Mouse (Mus musculus) left cerebral cortex, adult 9 months (tissue): ENCODE data around the gene Usp2.

Experiments used
- DNase-seq, 2 experiments: peaks; one replicate each; pipeline ENCODE4 v3.0.0; 2022; ENCODE audit warnings: low spot score in 2 of 2

The Usp2 gene

DNA sequence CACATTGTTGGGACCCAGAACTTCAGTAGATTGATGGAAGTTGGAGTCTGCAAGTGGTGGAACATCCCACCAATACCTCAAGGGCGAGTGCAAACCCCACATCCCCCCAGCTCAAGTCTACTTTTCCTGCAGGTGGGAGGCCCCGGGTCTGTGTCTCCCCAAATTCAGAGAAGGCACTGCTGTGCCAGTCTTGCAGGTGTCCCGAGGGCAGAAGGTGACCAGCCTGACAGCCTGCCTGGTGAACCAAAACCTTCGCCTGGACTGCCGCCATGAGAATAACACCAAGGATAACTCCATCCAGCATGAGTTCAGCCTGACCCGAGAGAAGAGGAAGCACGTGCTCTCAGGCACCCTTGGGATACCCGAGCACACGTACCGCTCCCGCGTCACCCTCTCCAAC lies 20.4 kb upstream of the Usp2 start:
- DNase-seq: no peak

DNA sequence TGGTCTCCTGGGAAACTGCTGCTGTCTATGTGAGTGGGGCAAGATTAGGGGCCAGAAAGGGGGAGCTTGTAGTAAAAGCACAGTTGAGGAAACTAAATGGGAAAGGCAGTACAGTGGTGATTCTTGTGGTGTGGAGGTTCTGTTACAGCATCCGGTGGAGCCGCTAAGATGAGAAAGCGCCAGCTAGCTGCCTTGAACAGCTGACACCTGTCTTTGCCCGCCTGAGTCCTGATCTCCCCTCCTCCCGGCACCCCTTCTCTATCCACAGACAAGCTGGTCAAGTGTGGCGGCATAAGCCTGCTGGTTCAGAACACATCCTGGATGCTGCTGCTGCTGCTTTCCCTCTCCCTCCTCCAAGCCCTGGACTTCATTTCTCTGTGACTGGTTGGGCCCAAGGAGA lies 19.8 kb upstream of the Usp2 start:
- peak in 1 of 2 experiments; percentile 9 for DNase-seq

DNA sequence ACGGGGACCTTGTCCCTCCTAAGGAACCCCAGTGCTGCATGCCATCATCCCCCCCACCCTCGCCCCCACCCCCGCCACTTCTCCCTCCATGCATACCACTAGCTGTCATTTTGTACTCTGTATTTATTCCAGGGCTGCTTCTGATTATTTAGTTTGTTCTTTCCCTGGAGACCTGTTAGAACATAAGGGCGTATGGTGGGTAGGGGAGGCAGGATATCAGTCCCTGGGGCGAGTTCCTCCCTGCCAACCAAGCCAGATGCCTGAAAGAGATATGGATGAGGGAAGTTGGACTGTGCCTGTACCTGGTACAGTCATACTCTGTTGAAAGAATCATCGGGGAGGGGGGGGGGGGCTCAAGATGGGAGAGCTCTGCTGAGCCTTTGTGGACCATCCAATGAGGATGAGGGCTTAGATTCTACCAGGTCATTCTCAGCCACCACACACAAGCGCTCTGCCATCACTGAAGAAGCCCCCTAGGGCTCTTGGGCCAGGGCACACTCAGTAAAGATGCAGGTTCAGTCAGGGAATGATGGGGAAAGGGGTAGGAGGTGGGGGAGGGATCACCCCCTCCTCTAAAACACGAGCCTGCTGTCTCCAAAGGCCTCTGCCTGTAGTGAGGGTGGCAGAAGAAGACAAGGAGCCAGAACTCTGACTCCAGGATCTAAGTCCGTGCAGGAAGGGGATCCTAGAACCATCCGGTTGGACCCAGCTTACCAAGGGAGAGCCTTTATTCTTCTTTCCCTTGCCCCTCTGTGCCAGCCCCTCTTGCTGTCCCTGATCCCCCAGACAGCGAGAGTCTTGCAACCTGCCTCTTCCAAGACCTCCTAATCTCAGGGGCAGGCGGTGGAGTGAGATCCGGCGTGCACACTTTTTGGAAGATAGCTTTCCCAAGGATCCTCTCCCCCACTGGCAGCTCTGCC lies 19.0 kb upstream of the Usp2 start:
- DNase-seq: peak; percentile 94 to 97

DNA sequence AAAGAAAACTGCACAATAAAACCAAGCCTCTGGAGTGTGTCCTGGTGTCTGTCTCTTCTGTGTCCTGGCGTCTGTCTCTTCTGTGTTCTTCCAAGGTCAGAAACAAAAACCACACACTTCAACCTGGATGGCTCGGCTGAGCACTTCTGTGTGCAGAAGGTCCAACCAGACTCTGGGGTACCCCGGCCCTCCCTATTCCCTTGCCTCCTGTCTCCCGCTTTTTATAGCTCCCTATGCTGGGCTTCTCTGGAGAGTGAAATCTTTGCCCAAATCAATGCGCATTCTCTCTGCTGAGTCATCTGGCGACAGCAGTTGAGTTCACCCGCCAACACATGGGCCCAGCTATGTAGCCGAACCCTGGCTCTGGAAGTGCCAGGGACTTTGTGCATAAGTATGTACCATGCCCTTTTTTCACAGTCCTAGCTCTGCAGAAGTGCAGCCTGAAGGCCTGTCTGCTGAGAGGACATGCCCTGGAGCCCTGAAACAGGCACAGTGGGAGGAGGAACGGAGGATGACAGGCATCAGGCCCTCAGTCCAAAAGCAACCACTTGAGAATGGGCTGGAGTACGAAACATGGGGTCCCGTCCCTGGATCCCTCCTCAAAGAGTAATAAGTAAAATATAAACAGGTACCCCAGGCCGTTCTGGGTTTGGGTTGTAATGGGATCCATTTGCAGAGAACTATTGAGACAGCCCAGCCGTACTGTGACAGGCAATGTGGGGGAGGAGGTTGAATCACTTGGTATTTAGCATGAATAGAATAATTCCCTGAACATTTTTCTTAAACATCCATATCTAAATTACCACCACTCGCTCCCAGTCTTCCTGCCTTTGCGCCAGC lies 18.1 kb upstream of the Usp2 start:
- DNase-seq: peak; percentile 100

DNA sequence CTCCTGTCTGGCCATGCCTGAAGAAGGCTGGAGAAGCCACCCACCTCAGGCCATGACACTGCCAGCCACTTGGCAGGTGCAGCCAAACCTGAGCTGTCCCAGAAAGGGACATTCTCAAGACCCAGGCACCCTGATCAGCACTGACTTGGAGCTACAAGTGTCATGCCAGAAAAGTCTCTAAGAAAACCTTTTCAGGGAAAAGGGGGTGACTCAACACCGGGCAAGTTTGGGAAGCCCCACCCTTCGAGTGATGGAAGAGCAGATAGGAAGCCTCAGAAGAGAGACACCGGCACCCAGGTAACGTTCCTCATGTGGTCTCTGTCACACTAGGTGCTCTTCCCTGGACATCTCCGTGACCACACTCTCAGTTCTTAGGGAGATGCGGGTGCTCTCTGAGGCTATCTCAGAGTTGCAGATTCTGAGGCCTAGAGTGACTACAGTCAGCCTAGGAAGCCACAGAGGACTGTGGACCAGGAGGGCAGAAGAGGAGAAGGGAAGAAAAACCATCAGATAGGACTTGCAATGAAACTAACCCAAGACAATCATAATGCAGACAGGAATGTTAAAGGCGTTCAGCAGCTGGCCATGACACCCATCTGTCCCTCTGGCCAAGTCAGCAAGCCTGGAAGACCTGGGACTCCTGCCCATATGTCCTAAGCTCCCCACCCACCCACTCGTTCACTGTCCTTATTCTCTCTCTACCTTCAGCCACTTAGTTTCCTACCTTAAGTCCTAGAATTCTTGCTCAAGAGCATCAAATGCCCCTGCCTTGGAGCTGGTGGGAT lies 17.2 kb upstream of the Usp2 start:
- DNase-seq: peak in 1 of 2 experiments; percentile 100

DNA sequence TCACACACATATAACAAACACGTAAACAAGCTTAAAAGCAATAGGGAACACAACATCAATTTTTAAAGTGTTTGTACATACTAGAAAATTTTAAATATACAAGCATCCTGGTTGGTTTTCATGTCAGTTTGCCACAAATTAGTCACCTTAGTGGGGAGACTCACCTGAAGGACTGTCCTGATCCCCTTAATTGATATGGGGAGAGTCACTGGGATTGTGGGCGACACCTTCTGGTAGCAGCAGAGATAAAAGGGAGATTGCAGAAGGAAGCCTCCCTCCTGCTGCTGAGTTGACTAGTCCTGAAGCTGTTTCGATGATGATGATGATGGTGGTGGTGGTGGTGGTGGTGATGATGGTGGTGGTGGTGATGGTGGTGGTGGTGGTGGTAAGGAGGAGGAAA lies 14.0 kb upstream of the Usp2 start:
- DNase-seq: no peak

DNA sequence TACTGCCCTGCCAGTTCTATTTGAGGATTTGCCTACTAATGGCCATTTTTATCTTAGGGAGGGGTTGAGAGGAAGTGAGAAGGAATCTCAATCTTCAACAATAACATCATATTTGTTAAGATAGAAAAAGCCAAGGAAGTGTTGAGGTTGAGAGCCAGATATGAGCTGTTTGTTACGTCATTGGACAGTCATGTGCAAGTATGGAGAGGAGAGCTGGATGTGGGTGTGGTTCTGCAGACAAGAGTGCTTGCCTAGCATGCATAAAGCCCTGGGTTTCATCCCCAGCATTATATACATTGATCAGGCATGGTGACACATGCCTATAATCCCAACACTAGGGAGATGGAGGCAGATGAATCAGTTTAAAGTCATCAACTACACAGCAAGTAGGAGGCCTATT lies 12.9 kb upstream of the Usp2 start:
- no peak for DNase-seq

DNA sequence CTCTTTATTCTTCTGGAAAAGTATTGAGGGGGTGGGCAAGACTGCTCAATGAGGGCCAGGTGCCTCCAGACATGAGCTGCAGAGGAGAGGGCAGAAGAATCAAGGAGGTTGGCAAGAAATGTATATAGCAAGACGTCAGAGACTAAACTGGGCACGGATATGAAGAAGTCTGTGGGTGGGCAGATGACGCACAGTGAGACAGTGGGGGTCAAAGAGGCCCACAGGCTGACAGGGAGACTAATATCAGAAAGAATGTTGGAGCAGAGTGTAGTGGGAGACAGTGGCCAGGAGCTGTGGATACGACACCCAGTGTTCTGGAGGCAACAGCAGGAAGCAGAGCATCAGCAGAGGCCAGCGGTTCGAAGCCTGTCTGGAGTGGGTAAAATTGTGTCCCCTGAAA lies 8.2 kb upstream of the Usp2 start:
- DNase-seq: no peak

DNA sequence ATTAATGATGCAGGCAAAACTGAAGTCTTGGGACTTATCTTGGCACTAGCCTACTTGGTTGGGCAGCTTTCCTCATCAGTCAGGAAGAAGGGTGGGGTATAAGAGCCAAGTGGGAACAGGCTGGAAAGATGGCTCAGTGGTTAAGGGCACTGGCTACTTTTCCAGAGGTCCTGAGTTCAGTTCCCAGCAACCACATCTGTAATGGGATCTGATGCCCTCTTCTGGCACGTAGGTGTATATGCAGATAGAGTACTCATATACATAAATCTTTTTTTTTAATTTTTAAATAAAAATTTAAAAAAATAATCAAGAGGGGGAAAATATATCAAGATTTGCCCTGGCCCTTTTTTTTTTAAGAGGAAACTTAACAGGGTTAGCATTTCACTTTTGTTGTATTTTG lies 1.6 kb upstream of the Usp2 start:
- no peak for DNase-seq

DNA sequence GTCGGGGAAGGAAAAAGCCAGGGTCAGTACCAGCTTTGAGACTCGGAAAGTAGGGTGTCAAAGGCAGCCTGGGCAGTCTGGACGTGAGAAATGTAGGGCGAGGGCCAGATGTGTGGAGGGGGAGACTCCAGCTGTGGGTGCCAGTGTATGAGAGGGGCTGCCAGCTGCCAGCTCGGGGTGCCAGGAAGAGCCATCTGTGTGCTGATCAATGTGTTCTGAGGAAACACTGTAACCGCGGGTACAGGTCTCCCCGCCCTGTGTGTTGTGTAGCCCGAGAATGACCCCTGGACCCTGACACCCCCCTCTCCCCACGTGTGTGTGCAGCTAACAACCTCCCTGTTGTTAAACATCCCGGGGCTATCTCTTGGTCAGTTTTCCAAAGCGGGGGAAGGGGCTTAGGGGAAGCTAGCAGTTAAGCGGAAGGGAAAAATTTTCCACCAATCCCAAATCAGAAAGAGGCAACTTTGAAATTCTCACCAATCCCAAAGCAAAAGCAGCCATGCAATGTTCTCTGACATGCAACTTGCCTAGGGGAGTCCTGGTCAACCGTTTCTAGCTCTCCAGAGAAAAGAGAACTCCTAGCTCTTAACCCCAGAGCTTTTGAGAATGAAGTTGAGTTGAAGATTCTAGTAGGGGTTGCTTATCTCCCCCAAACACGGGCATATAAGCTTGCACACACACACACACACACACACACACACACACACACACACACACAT lies 579 bp downstream of the Usp2 start:
- DNase-seq: peak in 1 of 2 experiments; percentile 19

DNA sequence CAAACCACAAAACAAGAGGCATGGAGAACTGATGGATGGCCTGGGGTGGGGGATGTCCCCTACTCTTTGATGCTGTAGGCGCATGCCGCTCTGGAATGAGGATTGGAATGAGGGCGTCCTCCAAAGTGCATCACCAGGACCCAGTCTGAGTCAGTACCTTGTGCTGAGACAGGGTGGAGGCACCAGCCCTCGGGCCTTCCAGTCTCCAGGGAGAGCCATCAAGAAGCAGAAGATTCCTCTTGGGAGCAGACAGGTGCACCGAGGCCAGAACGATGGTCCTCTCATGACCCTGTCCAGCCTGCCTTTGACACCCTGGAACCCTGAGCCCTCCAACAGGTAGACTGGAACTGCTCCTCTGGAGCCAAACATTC lies 1.1 kb downstream of the Usp2 start:
- DNase-seq: no peak

DNA sequence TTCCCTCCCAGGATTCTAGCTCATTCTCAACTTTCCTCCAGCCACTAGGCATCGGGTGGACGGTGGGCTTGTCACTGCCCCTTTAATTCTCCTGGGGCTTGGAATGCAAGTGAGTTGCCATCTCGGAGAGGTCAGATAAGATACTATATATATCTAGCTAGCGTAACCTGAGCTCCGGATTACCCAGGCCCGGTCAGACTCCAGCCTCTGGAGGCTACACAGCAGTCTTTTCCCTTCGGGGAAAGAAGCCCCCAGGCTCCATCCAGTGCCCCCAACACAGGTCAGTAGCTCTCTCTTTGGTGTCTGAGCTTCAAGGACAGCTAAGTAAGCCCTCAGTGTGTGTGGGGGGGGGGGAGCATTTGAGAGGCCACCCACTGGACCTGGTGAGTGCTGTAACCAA lies 2.4 kb downstream of the Usp2 start:
- no peak for DNase-seq

DNA sequence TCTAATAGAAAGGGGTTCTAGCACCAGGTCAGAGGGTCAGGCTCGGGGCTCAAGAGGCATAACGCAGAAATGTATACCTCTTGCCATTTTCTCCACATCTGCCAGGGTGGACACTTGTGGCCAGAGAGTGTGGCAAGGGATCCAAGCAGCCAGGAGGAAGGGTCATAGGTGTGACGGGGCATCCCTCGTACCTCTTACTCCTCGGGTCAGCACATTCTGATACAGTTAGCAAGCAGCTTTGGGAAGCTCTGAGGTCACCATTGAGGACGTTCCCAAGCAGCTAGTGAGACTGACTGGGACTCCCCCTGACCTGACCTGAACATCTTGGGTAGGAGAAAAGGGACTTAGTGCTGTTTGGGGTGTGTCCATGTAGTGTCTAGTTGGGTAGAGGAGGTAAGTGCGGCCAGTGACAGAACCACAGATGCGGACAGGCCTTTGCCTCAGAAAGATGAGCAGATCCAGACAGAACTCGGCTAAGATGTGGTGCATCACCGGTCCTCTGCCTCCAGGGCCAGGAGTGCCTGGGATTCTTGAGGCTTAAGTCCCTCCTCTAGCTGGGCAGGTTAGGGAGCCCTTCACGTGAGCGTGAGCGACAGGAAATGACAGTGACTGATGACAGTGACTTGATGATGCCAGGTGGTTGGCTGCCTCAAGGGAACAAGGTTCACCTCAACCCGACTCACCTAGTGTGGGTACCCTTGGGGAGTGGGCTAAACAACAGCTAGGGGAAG lies 3.5 kb downstream of the Usp2 start:
- DNase-seq: no peak

DNA sequence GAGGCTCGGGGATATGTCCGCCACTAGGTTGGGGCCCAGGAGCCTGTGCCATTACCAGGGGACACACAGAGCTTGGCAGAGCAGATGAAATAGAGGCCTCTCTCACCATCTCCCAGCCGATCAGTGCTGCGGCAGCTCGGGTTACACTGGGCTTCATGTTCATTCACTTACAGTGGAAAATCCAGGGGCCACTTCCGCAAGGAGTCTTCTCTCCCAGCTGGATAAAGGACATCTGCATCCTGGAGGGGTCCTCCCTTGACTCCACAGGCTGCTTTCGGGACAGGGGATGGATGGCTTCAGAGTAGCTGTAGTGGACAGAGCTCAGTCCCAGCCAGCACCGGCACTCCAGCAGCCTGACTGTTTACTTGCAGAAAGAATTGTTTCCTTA lies 4.0 kb downstream of the Usp2 start:
- no peak for DNase-seq

DNA sequence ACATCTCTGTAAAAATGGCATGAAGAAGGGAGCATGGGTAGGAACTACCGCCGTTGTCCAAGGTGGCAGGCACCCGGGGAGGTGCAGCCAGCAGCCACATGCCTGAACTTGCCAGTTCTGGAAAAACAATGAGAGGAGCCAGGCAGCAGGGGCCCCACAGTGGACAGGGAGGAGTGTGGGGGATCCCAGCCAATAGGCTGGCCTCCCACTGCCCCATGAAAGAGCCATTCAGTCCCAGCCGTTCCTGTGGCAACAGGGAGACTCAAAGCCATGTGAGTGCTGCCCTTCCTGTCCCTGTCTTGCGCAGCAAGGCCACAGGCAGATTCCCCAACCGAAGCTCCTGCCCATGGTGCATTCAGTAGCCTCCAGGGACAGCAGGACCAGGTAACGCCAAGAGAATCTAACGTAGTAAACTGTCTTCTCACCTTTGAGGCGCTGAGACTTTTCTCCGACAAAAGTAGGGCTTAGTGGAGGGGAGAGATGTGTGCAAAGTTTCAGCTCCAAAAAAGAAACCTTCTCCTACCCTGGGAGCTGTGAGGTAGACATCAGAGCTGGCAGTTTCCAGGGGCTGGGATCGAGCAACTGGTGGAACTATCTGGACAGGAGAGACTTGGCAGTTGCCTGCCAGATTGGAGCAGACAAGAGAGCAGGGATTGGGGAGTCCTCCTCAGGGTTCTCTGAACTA lies 5.2 kb downstream of the Usp2 start:
- DNase-seq: peak in 1 of 2 experiments; percentile 64

DNA sequence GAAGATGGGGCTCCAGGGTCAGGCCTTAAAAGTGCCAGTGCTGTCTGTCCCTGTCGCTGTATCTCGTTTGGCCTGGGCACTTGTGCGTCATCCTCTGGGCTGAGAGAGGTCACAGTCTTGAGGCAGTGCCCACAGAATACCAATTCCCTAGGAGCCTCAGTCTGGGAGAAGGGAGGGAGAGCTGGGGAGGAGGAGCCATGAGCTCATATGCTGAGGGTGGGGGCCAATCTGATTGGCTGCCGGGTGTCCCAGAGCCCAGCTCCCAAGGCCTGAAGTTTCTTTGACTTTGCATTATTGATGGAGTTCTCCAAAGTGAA lies 5.7 kb downstream of the Usp2 start:
- peak in 1 of 2 experiments; percentile 43 for DNase-seq

DNA sequence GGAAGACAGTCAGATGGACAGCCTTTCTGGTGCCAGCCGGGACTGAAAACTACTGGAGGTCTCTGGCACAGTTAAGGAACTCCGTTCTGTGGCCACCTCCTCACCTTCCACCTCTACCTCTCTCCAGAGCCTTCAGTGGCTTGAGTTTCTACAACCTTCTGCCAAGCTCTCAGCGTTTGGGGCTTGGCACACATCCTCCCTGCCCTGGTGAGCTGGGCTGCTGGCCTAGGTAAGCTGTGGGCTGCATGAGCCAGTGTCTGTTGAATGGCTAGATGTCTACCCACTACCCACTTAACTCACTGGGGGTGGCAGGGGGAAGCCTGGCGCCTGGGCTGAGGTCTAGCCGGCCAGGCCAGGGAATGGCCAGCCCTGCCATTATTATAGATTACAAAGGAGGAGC lies 6.3 kb downstream of the Usp2 start:
- DNase-seq: no peak

DNA sequence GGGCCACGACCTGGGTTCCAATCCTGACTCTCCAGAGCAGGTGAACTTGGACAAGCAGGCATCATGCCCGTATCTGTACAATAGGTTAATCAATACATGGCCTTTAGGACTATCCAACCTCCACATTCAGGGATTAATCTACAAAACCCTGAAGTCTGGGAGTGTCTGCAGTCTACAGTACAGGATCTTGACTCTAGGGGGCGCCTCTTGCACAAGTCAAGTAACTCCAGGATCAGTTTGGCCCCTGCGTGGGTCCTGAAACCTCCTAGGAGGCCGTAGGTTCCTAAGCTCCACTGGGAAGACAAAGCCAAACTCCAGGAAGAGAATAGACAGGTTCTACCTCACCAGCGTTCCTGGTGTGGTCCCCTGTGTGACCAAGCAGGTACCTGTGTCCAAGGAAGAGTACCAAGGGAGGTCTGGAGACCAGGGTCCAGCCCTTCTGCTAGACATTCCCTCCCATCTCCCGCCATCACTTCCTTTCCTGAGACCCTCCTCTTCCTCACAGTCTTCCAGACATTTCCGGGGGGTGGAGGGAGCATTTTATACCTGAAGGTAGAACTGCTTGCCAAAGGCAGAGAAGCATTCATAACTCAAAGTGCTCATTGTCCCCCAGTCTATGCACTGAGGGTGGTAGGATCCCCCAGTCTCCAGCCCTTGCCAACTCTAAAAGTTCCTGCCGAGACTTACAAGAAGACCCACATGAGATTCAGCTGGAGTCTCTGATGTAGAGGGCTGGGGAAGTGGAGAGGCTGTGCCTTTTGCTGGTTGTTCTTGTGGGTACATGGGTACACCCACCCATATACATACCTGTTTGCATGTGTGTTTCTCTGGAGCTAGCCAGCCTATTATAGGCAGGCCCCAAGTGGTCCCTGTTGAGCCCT lies 7.8 kb downstream of the Usp2 start:
- DNase-seq: peak in 1 of 2 experiments; percentile 59

DNA sequence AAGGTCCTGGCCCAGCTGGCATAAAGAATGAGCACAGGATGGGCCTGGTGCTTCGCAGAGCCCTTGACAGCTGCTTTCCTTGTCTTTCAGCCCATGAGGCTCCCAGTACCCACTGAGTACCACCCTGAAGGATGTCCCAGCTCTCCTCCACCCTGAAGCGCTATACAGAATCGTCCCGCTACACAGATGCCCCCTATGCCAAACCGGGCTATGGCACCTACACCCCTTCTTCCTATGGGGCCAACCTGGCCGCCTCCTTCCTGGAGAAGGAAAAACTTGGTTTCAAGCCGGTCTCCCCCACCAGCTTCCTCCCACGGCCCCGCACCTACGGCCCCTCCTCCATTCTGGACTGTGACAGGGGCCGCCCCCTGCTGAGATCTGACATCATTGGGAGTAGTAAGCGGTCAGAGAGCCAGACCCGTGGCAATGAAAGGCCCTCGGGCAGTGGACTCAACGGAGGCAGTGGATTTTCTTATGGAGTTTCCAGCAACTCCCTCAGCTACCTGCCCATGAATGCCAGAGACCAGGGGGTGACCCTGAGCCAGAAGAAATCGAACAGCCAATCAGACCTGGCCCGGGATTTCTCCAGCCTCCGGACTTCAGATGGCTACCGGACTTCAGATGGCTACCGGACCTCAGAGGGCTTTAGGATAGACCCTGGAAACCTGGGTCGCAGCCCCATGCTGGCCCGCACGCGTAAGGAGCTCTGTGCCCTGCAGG lies 8.6 kb downstream of the Usp2 start:
- DNase-seq: no peak
